Mouse (Mus musculus): ENCODE data around the gene Gsdma. TPM values are rescaled to one million over a fixed set of nuclear protein-coding genes. Genes with fewer than 3 reads are reported as not detected.
"Not testable (repeated sequence)": the region's sequence is repeated elsewhere in the genome, so short reads cannot be mapped to it uniquely, and the experiment has no call there.

Gene Gsdma
- polyA plus RNA-seq, 1 experiment from 2014 or later = 79.6 TPM

DNA sequence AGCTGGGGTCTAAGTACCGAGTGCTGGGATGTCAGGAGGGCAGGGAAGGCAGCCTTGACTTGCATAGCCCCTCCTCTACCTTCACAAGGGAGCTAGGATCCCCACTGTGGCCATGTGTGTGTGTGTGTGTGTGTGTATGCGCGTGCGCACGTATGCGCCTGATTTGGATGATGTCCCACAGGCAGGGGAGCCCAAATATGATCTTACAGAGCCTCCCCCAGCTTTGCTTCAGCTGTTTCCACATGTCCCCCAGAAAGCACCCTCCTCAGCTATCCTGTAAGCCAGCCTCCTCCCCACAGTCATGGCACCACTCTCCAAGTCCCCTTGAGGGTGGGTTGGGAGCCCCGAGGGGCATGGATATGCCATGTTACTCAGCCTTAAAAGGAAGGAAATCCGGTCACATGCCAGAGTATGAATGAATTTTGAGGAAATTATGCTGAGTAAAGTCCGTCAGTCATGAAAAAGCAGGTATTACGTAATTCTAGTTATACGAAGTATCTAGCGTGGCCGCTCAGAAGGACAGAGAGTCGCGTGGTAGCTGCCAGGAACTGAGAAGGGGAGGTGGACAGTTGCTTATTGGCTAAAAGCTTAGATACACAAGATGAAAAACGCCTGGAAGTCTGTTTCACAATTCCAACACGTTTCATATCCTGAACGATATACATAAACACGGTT lies 44.3 kb downstream of the Gsdma start:
- Histone ChIP-seq H3K4me3 (ENCODE audit: low read depth, low read length) (no peak overlapping the region), H3K9ac (ENCODE audit: low read length) (no peak overlapping the region), H3K27me3 (ENCODE audit: control insufficient read depth, insufficient read depth, low read length) (no peaks in the 10 kb centered on the region), H3K27ac (replicated peaks) (peak overlapping the region; percentile 83), H3K36me3 (ENCODE audit: control insufficient read depth, insufficient read depth, low read length) (peaks cover 7% of the 10 kb centered on the region; the same call in 1 of the 2 replicates), H3K4me2 (replicated peaks; ENCODE audit: low read depth) (no peak overlapping the region; the same call in 1 of the 2 replicates), H3K9me3 (ENCODE audit: control insufficient read depth, low read length) (no peaks in the 10 kb centered on the region), H3K4me1 (replicated peaks; ENCODE audit: control insufficient read depth, insufficient read depth) (0 out of 2 replicates have a peak, but pooled peaks cover 3% of the 10 kb centered on the region)
- DNase-seq (ENCODE audit: low spot score) (no peak), ATAC-seq (ENCODE audit: low FRiP score, low TSS enrichment) (no peak; the same call in 1 of the 2 replicates)
- WGBS = 59% methylated on average over 19 of the region's 19 CpGs
- no peak for TF ChIP-seq CTCF (IDR thresholded peaks at IDR 0.05; ENCODE audit: low read depth)
- no peak for TF ChIP-seq EP300 (optimal IDR thresholded peaks at IDR 0.05)

DNA sequence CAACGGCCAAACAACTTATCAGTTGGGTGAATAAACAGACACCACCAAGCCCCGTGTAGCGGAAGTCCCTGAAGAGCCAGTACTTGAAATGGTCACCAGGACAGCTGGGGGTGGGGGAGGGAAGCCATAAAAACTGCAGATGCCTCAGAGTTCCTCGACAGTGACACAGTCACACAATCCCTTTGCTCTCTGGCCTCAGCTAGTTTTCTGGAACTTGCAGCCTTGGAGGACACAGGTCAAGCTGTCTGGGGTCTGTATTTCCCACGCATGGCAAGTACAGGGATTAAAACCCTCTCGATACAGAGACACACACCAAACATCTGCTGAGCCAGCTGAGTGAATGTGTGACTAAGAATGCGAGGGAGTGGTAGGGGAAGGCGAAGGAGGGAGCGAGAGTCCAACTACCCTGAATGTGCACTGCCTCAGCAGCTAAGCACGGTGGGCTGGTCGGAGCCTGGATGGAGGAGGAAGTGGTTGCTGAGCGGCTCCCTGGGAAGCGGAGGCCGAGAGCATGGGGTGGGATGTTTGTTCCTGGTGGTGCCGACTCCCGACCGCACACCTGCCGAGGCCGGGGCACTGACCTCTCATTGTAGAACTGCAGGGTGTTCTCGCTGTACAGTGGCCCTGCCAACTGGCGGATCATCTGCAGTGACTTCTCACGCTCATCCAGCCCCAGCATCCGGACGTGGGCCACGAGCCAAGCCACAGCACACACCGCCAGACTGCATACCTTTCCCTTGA lies 45.0 kb downstream of the Gsdma start:
- DNase-seq (ENCODE audit: low spot score) (peak; percentile 68), ATAC-seq (ENCODE audit: low FRiP score, low TSS enrichment) (peak; percentile 39; the same call in 1 of the 2 replicates)
- Histone ChIP-seq H3K27me3 (ENCODE audit: control insufficient read depth, insufficient read depth, low read length) (no peaks in the 10 kb centered on the region), H3K4me3 (ENCODE audit: low read depth, low read length) (no peak overlapping the region), H3K4me1 (replicated peaks; ENCODE audit: control insufficient read depth, insufficient read depth) (0 out of 2 replicates have a peak, but pooled peaks cover 3% of the 10 kb centered on the region), H3K4me2 (replicated peaks; ENCODE audit: low read depth) (peak overlapping the region; percentile 5; the same call in 1 of the 2 replicates), H3K36me3 (ENCODE audit: control insufficient read depth, insufficient read depth, low read length) (peaks cover 7% of the 10 kb centered on the region; the same call in 1 of the 2 replicates), H3K27ac (replicated peaks) (peak overlapping the region; percentile 83), H3K9ac (ENCODE audit: low read length) (peak overlapping the region; percentile 18; the same call in 1 of the 2 replicates), H3K9me3 (ENCODE audit: control insufficient read depth, low read length) (no peaks in the 10 kb centered on the region)
- no peak for TF ChIP-seq CTCF (IDR thresholded peaks at IDR 0.05; ENCODE audit: low read depth)
- TF ChIP-seq EP300 (optimal IDR thresholded peaks at IDR 0.05) = no peak
- 60% methylated on average over 26 of the region's 26 CpGs for whole genome bisulfite sequencing

DNA sequence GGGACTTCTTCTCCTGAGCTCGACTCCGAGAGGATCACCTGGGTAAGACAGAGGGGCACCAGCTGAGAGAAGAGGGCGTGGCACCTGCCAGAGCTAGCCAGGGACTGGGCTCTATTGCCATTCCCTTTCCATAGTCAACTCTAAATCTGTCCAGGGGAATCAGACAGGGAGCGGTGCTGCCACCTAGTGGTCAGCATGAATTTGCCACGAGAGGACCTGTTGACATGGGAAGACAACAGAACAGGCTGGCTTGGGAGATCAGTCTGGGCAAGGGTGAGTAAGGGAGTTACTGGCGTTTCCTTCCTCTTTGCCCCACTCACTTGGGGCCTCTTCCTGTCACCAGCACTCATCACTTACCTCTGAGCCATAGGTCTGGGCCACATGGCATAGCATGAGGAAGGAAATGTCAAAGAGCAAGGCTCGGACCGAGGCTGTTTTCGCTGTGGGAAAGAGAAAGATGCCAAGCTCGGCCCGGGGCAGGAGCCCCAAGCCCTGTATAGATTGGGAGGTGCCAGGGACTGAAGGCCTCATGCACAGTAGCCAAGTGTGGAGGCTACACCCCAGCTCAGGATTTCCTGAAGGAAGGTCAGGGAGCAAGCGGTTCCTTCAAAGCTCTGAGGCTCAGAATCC lies 46.4 kb downstream of the Gsdma start:
- DNase-seq (ENCODE audit: low spot score) = peak; percentile 90
- peak; percentile 58 for ATAC-seq (ENCODE audit: low FRiP score, low TSS enrichment)
- Histone ChIP-seq H3K27me3 (ENCODE audit: control insufficient read depth, insufficient read depth, low read length) (no peaks in the 10 kb centered on the region), H3K4me2 (replicated peaks; ENCODE audit: low read depth) (no peak overlapping the region), H3K36me3 (ENCODE audit: control insufficient read depth, insufficient read depth, low read length) (peaks cover 9% of the 10 kb centered on the region), H3K4me3 (ENCODE audit: low read depth, low read length) (no peak overlapping the region), H3K27ac (replicated peaks) (0 out of 2 replicates have a peak overlapping the region, but pooled peaks have one; percentile 18), H3K9me3 (ENCODE audit: control insufficient read depth, low read length) (no peaks in the 10 kb centered on the region), H3K4me1 (replicated peaks; ENCODE audit: control insufficient read depth, insufficient read depth) (0 out of 2 replicates have a peak, but pooled peaks cover 3% of the 10 kb centered on the region), H3K9ac (ENCODE audit: low read length) (no peak overlapping the region)
- WGBS = 46% methylated on average over 12 of the region's 12 CpGs
- TF ChIP-seq EP300 (optimal IDR thresholded peaks at IDR 0.05) = no peak
- peak; percentile 98 for TF ChIP-seq CTCF (IDR thresholded peaks at IDR 0.05; ENCODE audit: low read depth)

DNA sequence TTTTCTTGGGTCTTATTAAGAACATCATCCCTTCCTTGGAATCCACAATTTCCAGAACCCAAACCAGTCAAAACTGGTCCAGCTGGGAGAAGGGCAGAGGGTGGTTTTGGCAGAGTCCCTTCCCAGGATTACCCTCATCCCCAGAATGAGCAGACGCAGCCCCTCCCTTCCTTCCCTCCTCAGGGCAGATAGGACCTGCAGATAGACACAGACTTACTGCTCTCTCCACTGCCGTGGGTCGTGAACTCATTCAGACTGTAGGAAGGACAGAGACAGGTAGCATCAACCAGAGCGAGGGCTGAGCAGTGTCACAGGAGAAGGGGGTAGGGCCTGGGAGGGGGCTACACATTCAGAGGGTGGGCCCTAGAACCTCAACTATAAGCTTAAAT lies 46.9 kb downstream of the Gsdma start:
- WGBS = 68% methylated on average over 4 of the region's 4 CpGs
- H3K9me3 ChIP-seq (ENCODE audit: control insufficient read depth, low read length) = no peaks in the 10 kb centered on the region
- no peaks in the 10 kb centered on the region for H3K27me3 ChIP-seq (ENCODE audit: control insufficient read depth, insufficient read depth, low read length)
- no peak overlapping the region for H3K9ac ChIP-seq (ENCODE audit: low read length)
- DNase-seq (ENCODE audit: low spot score) (no peak), ATAC-seq (ENCODE audit: low FRiP score, low TSS enrichment) (no peak)
- H3K4me3 ChIP-seq (ENCODE audit: low read depth, low read length) = no peak overlapping the region
- TF ChIP-seq CTCF (IDR thresholded peaks at IDR 0.05; ENCODE audit: low read depth) = no peak
- no peak for TF ChIP-seq EP300 (optimal IDR thresholded peaks at IDR 0.05)
- 0 out of 2 replicates have a peak, but pooled peaks cover 3% of the 10 kb centered on the region for H3K4me1 ChIP-seq (replicated peaks; ENCODE audit: control insufficient read depth, insufficient read depth)
- no peak overlapping the region for H3K4me2 ChIP-seq (replicated peaks; ENCODE audit: low read depth)
- 0 out of 2 replicates have a peak overlapping the region, but pooled peaks have one; percentile 18 for H3K27ac ChIP-seq (replicated peaks)
- peaks cover 13% of the 10 kb centered on the region for H3K36me3 ChIP-seq (ENCODE audit: control insufficient read depth, insufficient read depth, low read length)

DNA sequence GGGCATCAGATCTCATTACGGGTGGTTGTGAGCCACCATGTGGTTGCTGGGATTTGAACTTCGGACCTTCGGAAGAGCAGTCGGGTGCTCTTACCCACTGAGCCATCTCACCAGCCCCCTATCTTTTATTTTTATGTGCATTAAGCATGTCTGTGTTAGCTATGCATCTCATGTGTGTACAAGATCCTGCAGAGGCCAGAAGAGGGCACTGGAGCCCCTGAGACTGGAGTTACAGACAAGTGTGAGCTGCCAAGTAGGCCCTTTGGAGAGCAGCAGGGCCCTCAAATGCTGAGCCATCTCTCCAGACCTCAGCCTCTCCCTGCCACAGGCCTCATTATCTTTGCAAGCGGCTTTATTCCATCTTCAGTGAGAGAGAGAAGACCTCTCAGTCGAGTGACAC lies 47.9 kb downstream of the Gsdma start:
- H3K9me3 ChIP-seq (ENCODE audit: control insufficient read depth, low read length); H3K9ac ChIP-seq (ENCODE audit: low read length); H3K27ac ChIP-seq (replicated peaks); ATAC-seq (ENCODE audit: low FRiP score, low TSS enrichment); H3K27me3 ChIP-seq (ENCODE audit: control insufficient read depth, insufficient read depth, low read length); H3K4me3 ChIP-seq (ENCODE audit: low read depth, low read length); H3K4me2 ChIP-seq (replicated peaks; ENCODE audit: low read depth); H3K4me1 ChIP-seq (replicated peaks; ENCODE audit: control insufficient read depth, insufficient read depth); DNase-seq (ENCODE audit: low spot score): not testable (repeated sequence)
- 75% methylated on average over 6 of the region's 6 CpGs for WGBS
- TF ChIP-seq CTCF (IDR thresholded peaks at IDR 0.05; ENCODE audit: low read depth) = peak; percentile 64
- peaks cover 13% of the 10 kb centered on the region for H3K36me3 ChIP-seq (ENCODE audit: control insufficient read depth, insufficient read depth, low read length)
